Mouse (Mus musculus) midbrain, postnatal 0 days (tissue): Measurements from ENCODE around the gene B3gntl1. TPM values are rescaled to one million over a fixed set of nuclear protein-coding genes. Genes with fewer than 3 reads are reported as not detected.

Experiments used
- ATAC-seq: fragments of 200-750 bp; cut with Nextera tagmentation; 2 replicates; pipeline ENCODE4 v1.8.0; 2017; ENCODE audit warnings: moderate number of reproducible peaks, mild to moderate bottlenecking, moderate TSS enrichment, moderate library complexity; ENCODE audit not compliant: low FRiP score
- DNase-seq: peaks from one replicate; pipeline ENCODE4 v3.0.0-alpha.2; 2015; ENCODE audit warnings: low spot score
- H3K27ac ChIP-seq: fragments of 300-500 bp; sonication (generic); 2 replicates; pipeline ENCODE4 v1.5.1; 2014; ENCODE audit warnings: low read depth, mild to moderate bottlenecking, low read length, mixed read lengths
- H3K27me3 ChIP-seq: fragments of 300-500 bp; sonication (generic); 2 replicates; pipeline ENCODE4 v1.6.1; 2014; ENCODE audit warnings: low read length, control low read depth, mixed read lengths; ENCODE audit not compliant: insufficient read depth
- H3K36me3 ChIP-seq: fragments of 300-500 bp; sonication (generic); 2 replicates; pipeline ENCODE4 v1.6.1; 2014; ENCODE audit warnings: low read length, control low read depth, mixed read lengths; ENCODE audit not compliant: insufficient read depth
- H3K4me1 ChIP-seq: fragments of 300-500 bp; sonication (generic); 2 replicates; pipeline ENCODE4 v1.6.1; 2014; ENCODE audit warnings: mild to moderate bottlenecking, control low read depth, antibody characterized with exemption, low read length, mixed read lengths; ENCODE audit not compliant: insufficient read depth
- H3K4me2 ChIP-seq: fragments of 300-500 bp; sonication (generic); 2 replicates; pipeline ENCODE4 v1.6.1; 2014; ENCODE audit warnings: low read depth, mild to moderate bottlenecking, low read length, mixed read lengths; ENCODE audit not compliant: poor library complexity, severe bottlenecking
- H3K4me3 ChIP-seq: fragments of 300-500 bp; sonication (generic); 2 replicates; pipeline ENCODE4 v1.5.1; 2014; ENCODE audit warnings: low read depth, mild to moderate bottlenecking, low read length, moderate library complexity
- H3K9ac ChIP-seq: fragments of 300-500 bp; sonication (generic); replicated peaks from 2 replicates; pipeline ENCODE4 v1.6.1; 2014; ENCODE audit warnings: mild to moderate bottlenecking, low read length, moderate library complexity, mixed read lengths; ENCODE audit not compliant: poor library complexity, severe bottlenecking
- H3K9me3 ChIP-seq: fragments of 300-500 bp; sonication (generic); 2 replicates; pipeline ENCODE4 v1.6.1; 2016; ENCODE audit warnings: low read length, control low read depth
- CTCF ChIP-seq: IDR thresholded peaks from 2 replicates; pipeline ENCODE4 v1.5.1; 2016; ENCODE audit warnings: antibody characterized with exemption, mild to moderate bottlenecking
- WGBS: fragments of 180-500 bp; shearing (Covaris S2); extraction: QIAGEN DNeasy Blood & Tissue Kit; methylation state at CpG from one replicate; pipeline ENCODE4 v1.1.7; 2014; 5-methylcytosine and 5-hydroxymethylcytosine counted together
- polyA plus RNA-seq: library from polyadenylated mRNA; unstranded; fragments of >200 nt; fragmentation: Nextera tagmentation; extraction: Ambion mirVana; gene quantifications from 2 replicates; pipeline ENCODE4 v1.2.1, GENCODE M21; 2015
- total RNA-seq: library from RNA; depleted of rRNA; stranded (reverse); fragments of >200 nt; gene quantifications from 2 replicates; pipeline ENCODE4 v1.2.3, GENCODE M21; 2014

Gene B3gntl1
- total and polyA plus RNA-seq, 2 experiments from 2014 or later, result 5.8 to 10.5 TPM

DNA sequence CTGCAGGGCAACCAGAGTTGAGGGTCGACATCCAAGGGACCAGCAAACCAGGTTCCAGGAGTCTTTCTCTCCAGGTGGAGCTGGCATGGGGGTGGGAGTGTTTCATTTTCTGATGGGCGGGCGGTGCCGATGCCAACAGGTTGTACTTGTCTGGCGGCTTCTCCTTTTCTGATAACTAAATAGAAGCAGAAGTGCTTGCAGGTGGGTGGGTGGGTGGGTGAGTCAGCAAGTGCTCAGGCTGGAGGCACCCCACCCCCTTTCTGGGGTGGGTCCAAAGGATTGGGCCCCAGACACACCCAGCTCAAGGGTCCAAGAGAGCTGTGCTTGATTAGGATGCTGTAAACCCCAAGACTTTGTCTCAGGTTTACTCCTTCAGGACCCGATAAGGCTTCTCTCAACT lies 40.0 kb upstream of the B3gntl1 start:
- DNase-seq (no peak), ATAC-seq (no peak)
- H3K9ac ChIP-seq, result no peak overlapping the region
- no peak overlapping the region for H3K4me3 ChIP-seq
- no peaks in the 10 kb centered on the region for H3K27me3 ChIP-seq
- H3K4me2 ChIP-seq, result no peak overlapping the region
- peaks cover 9% of the 10 kb centered on the region for H3K36me3 ChIP-seq
- 96% methylated on average over 6 of the region's 6 CpGs for WGBS
- TF ChIP-seq CTCF, result no peak
- no peak overlapping the region for H3K27ac ChIP-seq
- no peaks in the 10 kb centered on the region for H3K9me3 ChIP-seq
- H3K4me1 ChIP-seq, result no peaks in the 10 kb centered on the region

DNA sequence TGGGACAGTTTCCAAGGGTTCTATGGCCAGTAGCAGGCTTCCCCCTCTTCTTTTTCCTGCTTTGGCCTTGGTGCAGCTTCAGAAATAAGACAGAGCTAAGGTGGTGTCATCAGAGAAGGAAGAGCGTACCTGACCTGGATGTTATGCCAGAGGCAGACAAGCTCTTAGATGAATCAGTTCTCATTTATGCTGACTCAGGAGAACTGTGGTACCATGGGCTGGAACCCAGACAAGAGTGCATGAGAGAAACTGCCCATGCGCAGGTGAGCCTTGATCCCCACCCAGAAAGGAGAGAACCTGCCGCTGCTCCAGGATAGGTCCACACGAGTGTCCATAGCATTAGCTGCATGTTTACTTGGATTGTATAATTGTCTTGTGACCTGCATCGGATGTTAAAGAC lies 37.3 kb upstream of the B3gntl1 start:
- no peaks in the 10 kb centered on the region for H3K9me3 ChIP-seq
- H3K4me2 ChIP-seq, result no peak overlapping the region
- H3K36me3 ChIP-seq, result no peaks in the 10 kb centered on the region; the same call in 1 of the 2 replicates
- no peak for DNase-seq
- H3K27me3 ChIP-seq, result no peaks in the 10 kb centered on the region
- H3K9ac ChIP-seq, result no peak overlapping the region
- ATAC-seq, result no peak
- WGBS, result 95% methylated on average over 5 of the region's 5 CpGs
- no peak overlapping the region for H3K27ac ChIP-seq
- no peak for TF ChIP-seq CTCF
- H3K4me1 ChIP-seq, result no peaks in the 10 kb centered on the region
- no peak overlapping the region for H3K4me3 ChIP-seq

DNA sequence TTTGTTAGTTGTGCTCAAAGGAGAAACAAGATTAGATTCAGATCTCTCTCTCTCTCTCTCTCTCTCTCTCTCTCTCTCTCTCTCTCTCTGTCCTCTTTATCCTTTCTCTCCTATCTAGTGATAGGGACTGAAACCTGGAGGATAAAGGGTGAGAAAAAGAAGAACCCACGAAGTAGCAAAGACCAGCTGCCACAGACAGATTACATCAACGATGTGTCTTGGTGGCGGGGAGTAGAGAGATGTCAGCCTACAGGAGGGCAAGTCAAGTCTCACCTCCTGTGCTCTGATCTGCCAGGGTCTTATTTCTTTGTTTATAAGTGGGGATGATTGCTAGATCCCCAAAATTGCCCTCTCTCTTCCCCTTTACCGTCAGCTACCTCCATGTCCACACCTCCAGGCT lies 36.3 kb upstream of the B3gntl1 start:
- ATAC-seq (no peak), DNase-seq (no peak)
- H3K27me3 ChIP-seq, result peaks cover 6% of the 10 kb centered on the region
- no peak overlapping the region for H3K4me3 ChIP-seq
- no peak for TF ChIP-seq CTCF
- no peak overlapping the region for H3K9ac ChIP-seq
- H3K4me2 ChIP-seq, result no peak overlapping the region
- no peak overlapping the region for H3K27ac ChIP-seq
- H3K9me3 ChIP-seq, result no peaks in the 10 kb centered on the region
- H3K4me1 ChIP-seq, result no peaks in the 10 kb centered on the region
- 84% methylated on average over 4 of the region's 4 CpGs for WGBS
- no peaks in the 10 kb centered on the region; the same call in 1 of the 2 replicates for H3K36me3 ChIP-seq

DNA sequence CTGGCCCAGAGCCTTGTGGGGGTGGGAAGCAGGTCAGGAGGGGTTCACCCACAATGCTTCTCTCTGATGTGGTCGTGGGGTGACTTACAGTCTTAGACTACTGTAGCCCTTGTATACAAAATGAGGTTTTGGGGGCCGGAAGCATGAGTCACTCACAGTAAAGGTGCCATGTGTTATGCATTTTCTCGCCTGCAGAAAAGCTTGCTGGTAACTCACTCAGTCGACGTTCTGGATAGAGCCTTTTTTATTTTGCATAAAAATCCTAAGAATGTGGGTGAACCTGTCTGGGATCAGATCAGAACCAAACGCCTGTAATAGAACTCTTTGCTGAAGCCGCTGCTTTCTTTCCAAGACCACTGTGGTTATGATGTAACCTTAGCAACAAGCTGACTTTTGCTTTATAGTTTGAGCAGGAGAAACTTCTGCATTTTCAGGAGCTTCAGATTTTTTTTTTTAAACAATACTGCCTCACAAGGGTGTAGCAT lies 33.6 kb upstream of the B3gntl1 start:
- no peak overlapping the region for H3K9ac ChIP-seq
- WGBS, result 41% methylated on average over 7 of the region's 7 CpGs

DNA sequence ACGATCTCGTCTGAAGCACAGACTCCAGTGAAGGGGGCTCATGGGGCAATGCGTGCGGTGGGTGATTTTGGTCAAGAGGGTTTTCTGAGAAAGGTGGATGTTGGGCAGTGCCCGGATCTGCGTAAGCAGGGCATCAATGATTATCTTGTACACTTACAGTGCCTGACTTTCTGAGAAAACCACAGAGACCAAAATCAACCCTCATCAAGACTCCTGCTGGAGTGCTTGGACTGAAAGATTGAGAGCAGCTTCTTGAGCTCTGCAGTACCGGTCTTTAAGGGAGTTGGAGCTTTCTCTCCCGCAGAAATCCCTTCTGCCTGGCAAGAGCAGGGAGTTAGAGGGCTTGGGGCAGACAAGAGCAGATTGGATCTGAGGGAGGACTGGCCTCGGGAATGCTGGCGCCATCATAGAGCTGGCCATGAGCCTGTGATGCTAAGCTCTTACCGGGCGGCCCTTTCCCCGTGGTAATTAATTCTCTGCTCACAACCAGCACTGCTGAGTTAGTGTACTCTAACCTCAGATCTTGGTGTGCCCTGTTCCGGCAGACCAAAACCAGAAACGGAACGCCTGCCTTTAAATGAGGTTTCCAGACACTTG lies 30.8 kb upstream of the B3gntl1 start:
- Histone ChIP-seq H3K9me3 (no peaks in the 10 kb centered on the region), H3K9ac (peak overlapping the region; percentile 71), H3K36me3 (no peaks in the 10 kb centered on the region; the same call in 1 of the 2 replicates), H3K27ac (peak overlapping the region; percentile 32; the same call in 1 of the 2 replicates), H3K4me2 (peak overlapping the region; percentile 97), H3K4me1 (no peaks in the 10 kb centered on the region), H3K4me3 (peak overlapping the region; percentile 80), H3K27me3 (peaks cover 6% of the 10 kb centered on the region)
- ATAC-seq (no peak), DNase-seq (peak; percentile 31)
- WGBS, result 11% methylated on average over 16 of the region's 16 CpGs
- TF ChIP-seq CTCF, result no peak

More for the DNA sequence above, 33.6 kb upstream of the B3gntl1 start:
- H3K4me3 ChIP-seq, result no peak overlapping the region
- H3K4me1 ChIP-seq, result no peaks in the 10 kb centered on the region
- H3K27me3 ChIP-seq, result peaks cover 6% of the 10 kb centered on the region
- ATAC-seq (no peak), DNase-seq (no peak)
- no peak overlapping the region for H3K4me2 ChIP-seq
- H3K36me3 ChIP-seq, result no peaks in the 10 kb centered on the region; the same call in 1 of the 2 replicates
- no peaks in the 10 kb centered on the region for H3K9me3 ChIP-seq
- no peak overlapping the region for H3K27ac ChIP-seq
- no peak for TF ChIP-seq CTCF

DNA sequence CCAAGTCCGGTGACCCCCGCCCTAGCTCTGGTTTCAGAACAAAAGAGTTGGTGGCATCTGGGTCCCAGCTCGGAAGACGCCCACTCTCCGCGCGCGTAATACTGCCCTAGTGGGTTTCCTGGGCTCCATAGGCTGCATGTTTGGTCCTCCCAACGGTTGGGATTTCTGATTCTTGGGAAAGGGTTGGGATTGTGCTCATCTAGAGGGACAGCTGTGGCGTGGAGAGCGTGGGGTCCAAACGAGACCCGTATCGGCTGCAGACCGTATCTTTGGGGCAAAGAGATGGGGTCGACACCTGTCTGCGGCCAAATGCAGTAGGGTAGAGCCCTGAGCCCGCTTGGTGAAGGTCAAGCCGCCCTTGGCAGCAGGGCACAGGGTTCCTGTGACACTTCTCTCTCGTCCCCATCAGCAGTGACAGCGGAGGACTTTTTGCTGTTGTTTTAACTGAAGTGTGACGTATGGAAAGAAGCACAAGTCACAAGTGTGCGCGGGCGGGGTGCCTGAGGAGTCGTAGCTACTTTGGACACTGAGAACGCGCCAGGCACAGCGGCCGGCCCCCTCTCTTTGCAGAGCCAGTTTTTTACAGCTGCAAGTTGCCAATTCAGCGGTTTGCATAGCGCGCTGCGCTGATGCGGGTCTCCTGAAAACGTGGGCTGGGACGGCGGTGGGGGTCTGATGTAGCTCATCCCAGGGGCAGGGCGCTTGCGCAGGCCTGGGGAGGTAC lies 30.1 kb upstream of the B3gntl1 start:
- Histone ChIP-seq H3K9ac (peak overlapping the region; percentile 71), H3K9me3 (no peaks in the 10 kb centered on the region), H3K4me2 (peak overlapping the region; percentile 97), H3K4me1 (no peaks in the 10 kb centered on the region), H3K4me3 (peak overlapping the region; percentile 80), H3K27me3 (peaks cover 6% of the 10 kb centered on the region), H3K36me3 (no peaks in the 10 kb centered on the region), H3K27ac (no peak overlapping the region)
- under 1% methylated on average over 40 of the region's 40 CpGs for WGBS
- no peak for TF ChIP-seq CTCF
- DNase-seq (peak; percentile 62), ATAC-seq (peak; percentile 8; the same call in 1 of the 2 replicates)
